Mouse (Mus musculus): ENCODE results near the gene Stx16. TPM values are rescaled to one million over a fixed set of nuclear protein-coding genes. Genes with fewer than 3 reads are reported as not detected.

Stx16 gene
- polyA plus RNA-seq (2012; ENCODE audit: insufficient read depth, insufficient read length, low replicate concordance, missing spikeins), result 78.7 TPM in 1 of 2 replicates, not detected in the other

DNA sequence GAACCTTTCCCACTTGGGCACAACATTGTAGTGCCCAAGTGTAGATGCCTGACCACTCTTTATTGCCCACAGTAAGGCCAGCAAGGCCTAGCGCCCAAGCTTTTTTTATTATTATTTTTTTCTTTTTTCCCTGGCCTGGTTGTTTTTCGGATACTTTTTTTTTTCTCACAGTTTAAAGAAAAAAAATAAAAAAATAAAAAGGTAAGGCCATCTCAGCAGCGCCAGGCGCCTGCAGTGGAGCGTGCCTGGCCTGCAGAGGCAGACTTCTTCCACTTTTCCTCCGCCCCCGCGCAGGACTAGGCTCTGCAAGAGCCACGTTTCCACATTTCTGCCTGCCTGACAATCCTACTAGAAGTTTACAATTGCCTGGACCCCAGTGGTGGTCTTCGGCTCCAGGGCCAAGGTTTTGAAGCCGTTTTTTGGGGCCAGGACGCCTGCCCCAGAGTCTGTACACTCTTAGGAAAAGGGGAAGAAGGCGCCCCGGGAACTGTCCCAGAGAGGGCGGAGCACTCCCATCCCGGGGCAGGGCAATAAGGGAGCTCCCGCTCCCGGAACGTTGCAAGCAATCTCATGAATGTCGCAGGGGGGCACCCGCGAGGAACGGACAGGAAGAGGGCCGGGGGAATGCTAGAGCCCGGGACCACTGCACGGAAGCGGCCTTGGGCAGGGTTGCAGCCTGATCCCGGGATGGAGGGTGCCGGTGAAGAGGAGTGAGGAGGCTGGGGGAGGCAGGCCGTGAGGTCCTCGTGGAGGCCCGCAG is at the start of gene Stx16:
Gene Stx16 (plus strand): TSS at position 636 of the 760 bp plus-strand sequence.
- no peak for TF ChIP-seq CTCF (IDR thresholded peaks at IDR 0.05; ENCODE audit: insufficient read depth, low read depth, low read length)
- peak; percentile 38 for TF ChIP-seq POLR2A (IDR thresholded peaks at IDR 0.05; ENCODE audit: insufficient read depth, low read depth, low read length)
- WGBS, result 1% methylated on average over 32 of the region's 32 CpGs

GRCm38 (mm10) chr2:174026406-174026805 is 49.7 kb upstream of the Stx16 start:
- no peak overlapping the region for H3K27ac ChIP-seq (ENCODE audit: insufficient read depth, low read depth, low read length)
- no peak overlapping the region for H3K4me3 ChIP-seq (ENCODE audit: insufficient read depth, low read depth, low read length)
- H3K4me1 ChIP-seq (ENCODE audit: control insufficient read depth, insufficient read depth, low read length), result peaks cover 14% of the 10 kb centered on the region
- 90% methylated on average over 4 of the region's 4 CpGs for WGBS
- no peak for TF ChIP-seq CTCF (IDR thresholded peaks at IDR 0.05; ENCODE audit: insufficient read depth, low read depth, low read length)

More for the DNA sequence above, at the start of gene Stx16:
- H3K4me1 ChIP-seq (ENCODE audit: control insufficient read depth, insufficient read depth, low read length), result peaks cover 20% of the 10 kb centered on the region
- H3K27ac ChIP-seq (ENCODE audit: insufficient read depth, low read depth, low read length), result peak within 1 kb of the TSS; percentile 62; the same call in 1 of the 2 replicates
- peak within 1 kb of the TSS; percentile 98 for H3K4me3 ChIP-seq (ENCODE audit: insufficient read depth, low read depth, low read length)

DNA sequence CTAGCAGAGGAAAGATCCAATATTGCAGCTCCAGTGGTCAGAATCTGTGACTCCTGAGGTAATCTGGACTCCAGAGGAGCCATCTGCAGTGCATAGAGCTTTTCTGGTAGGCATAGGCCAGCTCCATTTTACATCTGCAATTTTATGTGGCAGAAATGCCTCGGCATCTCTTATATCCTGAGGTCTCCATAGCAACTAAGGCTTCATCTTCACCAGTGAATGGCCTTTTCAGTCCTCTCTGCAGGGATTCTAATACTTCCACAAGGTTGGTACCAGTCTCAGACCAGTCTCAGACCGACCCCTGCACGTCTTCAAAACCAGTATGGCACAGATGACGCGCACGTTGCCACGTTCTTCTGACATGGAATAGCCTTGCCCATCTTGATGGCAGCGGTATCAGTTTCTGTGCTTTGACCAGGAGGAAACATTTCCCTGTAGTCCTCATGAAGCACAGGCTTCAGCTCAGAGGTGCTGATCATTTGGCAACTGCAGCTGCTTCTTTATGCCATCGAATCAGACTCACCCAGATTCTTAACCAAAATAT is 42.8 kb upstream of the Stx16 start:
- Histone ChIP-seq H3K4me3 (ENCODE audit: insufficient read depth, low read depth, low read length) (no peak overlapping the region), H3K27ac (ENCODE audit: insufficient read depth, low read depth, low read length) (no peak overlapping the region), H3K4me1 (ENCODE audit: control insufficient read depth, insufficient read depth, low read length) (no peaks in the 10 kb centered on the region)
- 77% methylated on average over 9 of the region's 9 CpGs for WGBS
- TF ChIP-seq POLR2A (IDR thresholded peaks at IDR 0.05; ENCODE audit: insufficient read depth, low read depth, low read length) (no peak), CTCF (IDR thresholded peaks at IDR 0.05; ENCODE audit: insufficient read depth, low read depth, low read length) (no peak)

GRCm38 (mm10) chr2:174047656-174048055 is 28.5 kb upstream of the Stx16 start:
- H3K4me3 ChIP-seq (ENCODE audit: insufficient read depth, low read depth, low read length), result no peak overlapping the region
- no peaks in the 10 kb centered on the region for H3K4me1 ChIP-seq (ENCODE audit: control insufficient read depth, insufficient read depth, low read length)
- no peak for TF ChIP-seq POLR2A (IDR thresholded peaks at IDR 0.05; ENCODE audit: insufficient read depth, low read depth, low read length)
- TF ChIP-seq CTCF (IDR thresholded peaks at IDR 0.05; ENCODE audit: insufficient read depth, low read depth, low read length), result no peak
- WGBS, result 99% methylated on average over 2 of the region's 2 CpGs
- no peak overlapping the region for H3K27ac ChIP-seq (ENCODE audit: insufficient read depth, low read depth, low read length)

- H3K4me1 ChIP-seq (ENCODE audit: control insufficient read depth, insufficient read depth, low read length), result no peaks in the 10 kb centered on the region
- no peak for TF ChIP-seq CTCF (IDR thresholded peaks at IDR 0.05; ENCODE audit: insufficient read depth, low read depth, low read length)
- no peak for TF ChIP-seq POLR2A (IDR thresholded peaks at IDR 0.05; ENCODE audit: insufficient read depth, low read depth, low read length)
- H3K27ac ChIP-seq (ENCODE audit: insufficient read depth, low read depth, low read length), result no peak overlapping the region
- no peak overlapping the region for H3K4me3 ChIP-seq (ENCODE audit: insufficient read depth, low read depth, low read length)
- whole genome bisulfite sequencing, result 40% methylated on average over 4 of the region's 4 CpGs
Measured at GRCm38 (mm10) chr2:174049481-174050338, 26.4 kb upstream of the Stx16 start.

DNA sequence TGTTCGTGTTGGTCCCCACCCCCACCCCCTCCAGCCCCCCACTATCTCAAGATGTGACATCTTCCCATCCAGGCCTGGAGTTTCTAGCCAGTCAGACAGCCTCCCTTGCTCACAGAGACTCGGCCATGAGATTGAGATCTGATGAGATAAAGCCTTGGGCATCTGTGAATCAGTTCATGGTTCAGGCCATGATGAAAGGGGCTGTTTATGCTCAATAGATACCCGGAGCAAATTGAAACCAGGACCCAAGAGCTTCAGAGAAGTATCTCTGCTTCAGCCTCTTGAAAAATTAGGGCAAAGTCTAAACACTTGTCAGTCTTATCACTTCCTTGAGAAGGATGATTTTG is 25.8 kb upstream of the Stx16 start:
- no peak overlapping the region for H3K27ac ChIP-seq (ENCODE audit: insufficient read depth, low read depth, low read length)
- H3K4me3 ChIP-seq (ENCODE audit: insufficient read depth, low read depth, low read length), result no peak overlapping the region
- TF ChIP-seq CTCF (IDR thresholded peaks at IDR 0.05; ENCODE audit: insufficient read depth, low read depth, low read length) (no peak), POLR2A (IDR thresholded peaks at IDR 0.05; ENCODE audit: insufficient read depth, low read depth, low read length) (no peak)
- 47% methylated on average over 3 of the region's 3 CpGs for WGBS
- H3K4me1 ChIP-seq (ENCODE audit: control insufficient read depth, insufficient read depth, low read length), result no peaks in the 10 kb centered on the region

GRCm38 (mm10) chr2:174051081-174051481 is 25.0 kb upstream of the Stx16 start:
- TF ChIP-seq POLR2A (IDR thresholded peaks at IDR 0.05; ENCODE audit: insufficient read depth, low read depth, low read length), result no peak
- H3K4me1 ChIP-seq (ENCODE audit: control insufficient read depth, insufficient read depth, low read length), result no peaks in the 10 kb centered on the region
- 39% methylated on average over 10 of the region's 10 CpGs for WGBS
- no peak overlapping the region for H3K4me3 ChIP-seq (ENCODE audit: insufficient read depth, low read depth, low read length)
- H3K27ac ChIP-seq (ENCODE audit: insufficient read depth, low read depth, low read length), result no peak overlapping the region

DNA sequence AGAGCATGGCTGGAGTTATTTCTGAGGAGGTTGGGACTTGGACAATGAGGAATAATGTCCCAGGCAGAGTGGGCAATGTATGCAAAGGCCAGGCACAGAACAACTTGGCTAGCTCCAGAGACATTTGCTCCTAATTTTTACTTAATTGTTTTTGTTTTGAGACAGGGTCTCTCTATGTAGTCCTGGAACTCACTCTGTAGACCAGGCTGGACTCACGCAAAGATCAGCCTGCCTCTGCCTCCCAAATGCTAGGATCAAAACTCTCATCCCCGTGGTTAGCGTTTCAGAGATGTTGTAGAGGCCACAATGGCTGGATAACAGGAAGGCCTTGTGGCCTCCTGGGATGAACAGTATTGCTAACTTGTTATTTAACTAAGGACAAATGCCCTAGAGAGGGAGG is 21.6 kb upstream of the Stx16 start:
- Histone ChIP-seq H3K27ac (ENCODE audit: insufficient read depth, low read depth, low read length) (no peak overlapping the region), H3K4me3 (ENCODE audit: insufficient read depth, low read depth, low read length) (no peak overlapping the region), H3K4me1 (ENCODE audit: control insufficient read depth, insufficient read depth, low read length) (no peaks in the 10 kb centered on the region)
- TF ChIP-seq POLR2A (IDR thresholded peaks at IDR 0.05; ENCODE audit: insufficient read depth, low read depth, low read length), result no peak
- TF ChIP-seq CTCF (IDR thresholded peaks at IDR 0.05; ENCODE audit: insufficient read depth, low read depth, low read length), result no peak
- WGBS, result 93% methylated on average over 3 of the region's 3 CpGs

DNA sequence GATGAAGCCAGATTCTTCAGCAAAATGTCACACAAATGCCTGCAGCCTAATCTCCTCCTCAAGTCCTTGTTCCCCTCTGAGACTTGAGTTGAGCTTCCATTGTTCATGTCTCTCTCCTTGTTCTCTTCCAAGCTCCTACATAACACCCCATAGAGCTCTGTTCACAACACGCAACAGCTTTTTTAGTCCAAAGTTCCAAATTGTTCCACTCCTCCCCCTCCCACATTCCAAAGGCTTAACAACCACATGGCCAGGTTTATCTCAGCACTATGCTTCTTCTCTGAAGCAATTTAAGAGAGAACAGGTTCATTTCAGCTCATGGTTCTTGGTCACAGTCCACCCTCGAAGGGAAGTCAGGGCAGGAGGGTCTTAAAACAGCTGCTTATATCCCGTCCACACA is 18.4 kb upstream of the Stx16 start:
- no peak for TF ChIP-seq CTCF (IDR thresholded peaks at IDR 0.05; ENCODE audit: insufficient read depth, low read depth, low read length)
- no peak for TF ChIP-seq POLR2A (IDR thresholded peaks at IDR 0.05; ENCODE audit: insufficient read depth, low read depth, low read length)
- H3K27ac ChIP-seq (ENCODE audit: insufficient read depth, low read depth, low read length), result no peak overlapping the region
- WGBS, result 87% methylated on average over 3 of the region's 3 CpGs
- no peaks in the 10 kb centered on the region for H3K4me1 ChIP-seq (ENCODE audit: control insufficient read depth, insufficient read depth, low read length)
- no peak overlapping the region for H3K4me3 ChIP-seq (ENCODE audit: insufficient read depth, low read depth, low read length)

All from olfactory bulb, adult 2 months (tissue).